9 mouse cellular contexts compared by ENCODE assay signal in genomic region chr4:125124424-125125209, GRCm38 (mm10). TPM values are rescaled to one million over a fixed set of nuclear protein-coding genes. Genes with fewer than 3 reads are reported as not detected.
A peak's percentile ranks its signal among the peaks of the same experiment; 100 is the strongest.
DNase-seq lines count a peak whose midpoint lies in the region; ATAC-seq and TF ChIP-seq lines count a peak whose summit lies in the region.
"Had no signal": no experiment of that assay in that cellular context is flagged by ENCODE, and none has a peak within 500 bp of the region (broad histone marks: within the 10 kb centered on the region; RNA-seq: fewer than 3 reads in every experiment).

No protein-coding gene starts in this region.

- H3K4me2 ChIP-seq in lung, postnatal 0 days (replicated peaks; ENCODE audit: low read depth, low read length), result 0 out of 2 replicates have a peak overlapping the region, but pooled peaks have one; percentile 14

- H3K27me3 ChIP-seq in lung, postnatal 0 days (replicated peaks; ENCODE audit: insufficient read depth, low read length), result no peaks in the 10 kb centered on the region

- DNase-seq in 416B (ENCODE audit: low read depth), result peak; percentile 94
- DNase-seq in ES-CJ7 (ENCODE audit: low read depth, low spot score), result peak; percentile 89
- DNase-seq in lung, postnatal 0 days (ENCODE audit: low spot score), result peak; percentile 15
- peak; percentile 63 for DNase-seq in thymus, postnatal 10 days (ENCODE audit: low spot score in 2 of 2)
- DNase-seq in layer of hippocampus, adult 18-20 months (ENCODE audit: low spot score in 2 of 2), result no peak
- no peak for DNase-seq in layer of hippocampus, adult 11-12 months (ENCODE audit: low spot score)
- DNase-seq in layer of hippocampus, adult 9-10 months (ENCODE audit: low spot score), result no peak

- TF ChIP-seq CTCF in lung, postnatal 0 days (IDR thresholded peaks at IDR 0.05), result no peak

- H3K4me1 ChIP-seq in lung, postnatal 0 days (ENCODE audit: insufficient read depth, low read depth, low read length), result peaks cover 40% of the 10 kb centered on the region

- 43% methylated on average over 6 of the region's 7 CpGs for WGBS in lung, postnatal 0 days

- TF ChIP-seq EP300 in lung, postnatal 0 days (IDR thresholded peaks at IDR 0.05), result no peak

- ATAC-seq in hematopoietic stem cell, adult 5-6 weeks (replicated peaks in 1 of 2; ENCODE audit: insufficient read depth in 1 of 2, low FRiP score in 2 of 2, low TSS enrichment in 1 of 2, low read depth in 1 of 2, poor library complexity in 2 of 2, severe bottlenecking in 2 of 2), result peak; percentile 10 to 17; a peak in 3 of 4 replicates
- ATAC-seq in lung, postnatal 0 days, result no peak

- H3K36me3 ChIP-seq in lung, postnatal 0 days (ENCODE audit: insufficient read depth, low read length), result 0 out of 2 replicates have a peak, but pooled peaks cover 8% of the 10 kb centered on the region

- H3K27ac ChIP-seq in lung, postnatal 0 days (ENCODE audit: low read length), result peak overlapping the region; percentile 54; the same call in 1 of the 2 replicates
- H3K27ac ChIP-seq: embryonic facial prominence, embryonic 13.5 days had no signal

- no peak overlapping the region for H3K4me3 ChIP-seq in lung, postnatal 0 days (ENCODE audit: low read depth, low read length)
- H3K4me3 ChIP-seq: embryonic facial prominence, embryonic 13.5 days had no signal

- no peaks in the 10 kb centered on the region for H3K9me3 ChIP-seq in lung, postnatal 0 days (ENCODE audit: low read length)
- H3K9me3 ChIP-seq: embryonic facial prominence, embryonic 13.5 days had no signal

- H3K9ac ChIP-seq in lung, postnatal 0 days (replicated peaks; ENCODE audit: low read depth), result no peak overlapping the region
- H3K9ac ChIP-seq: embryonic facial prominence, embryonic 13.5 days had no signal

RNA-seq across cellular contexts. Expression of gene Zc3h12a, which starts 3.0 kb away (rescaled TPM):
- 7.0 and 11.4 TPM in 2 replicates for total RNA-seq in hematopoietic stem cell, adult 5-6 weeks (2017)
- polyA plus RNA-seq in lung, postnatal 0 days (2015; fragmentation: Nextera tagmentation; extraction: Ambion mirVana), result 1.6 and 2.3 TPM in 2 replicates
- total RNA-seq in layer of hippocampus, adult 18-20 months (2021), result 1 to 10 TPM in 1 of 2 experiments, under 1 TPM in 1; 0.99 to 1.3 TPM

RNA-seq across cellular contexts. Expression of gene Meaf6, which starts 39.7 kb away (rescaled TPM):
- 44.0 and 68.0 TPM in 2 replicates for total RNA-seq in hematopoietic stem cell, adult 5-6 weeks (2017)
- 29.7 and 32.1 TPM in 2 replicates for polyA plus RNA-seq in lung, postnatal 0 days (2015; fragmentation: Nextera tagmentation; extraction: Ambion mirVana)
- total RNA-seq in layer of hippocampus, adult 18-20 months (2021), result 100 to 1,000 TPM; 113 to 118 TPM

RNA-seq across cellular contexts. Expression of gene Snip1, which starts 58.1 kb away (rescaled TPM):
- total RNA-seq in hematopoietic stem cell, adult 5-6 weeks (2017), result 26.7 and 36.9 TPM in 2 replicates
- 17.4 and 18.0 TPM in 2 replicates for polyA plus RNA-seq in lung, postnatal 0 days (2015; fragmentation: Nextera tagmentation; extraction: Ambion mirVana)
- 10 to 100 TPM; 13.8 to 15.4 TPM for total RNA-seq in layer of hippocampus, adult 18-20 months (2021)

RNA-seq across cellular contexts. Expression of gene Dnali1, which starts 59.1 kb away (rescaled TPM):
- not detected in 2 replicates for total RNA-seq in hematopoietic stem cell, adult 5-6 weeks (2017)
- 6.9 and 10.9 TPM in 2 replicates for polyA plus RNA-seq in lung, postnatal 0 days (2015; fragmentation: Nextera tagmentation; extraction: Ambion mirVana)
- 1 to 10 TPM in 1 of 2 experiments, under 1 TPM in 1; 0.84 to 1.1 TPM for total RNA-seq in layer of hippocampus, adult 18-20 months (2021)
- polyA plus RNA-seq: embryonic facial prominence, embryonic 13.5 days had no signal

Comparison
In these comparisons a context has a peak if more than half of its experiments do, and no peak if none do; other contexts are left out.
1. DNase-seq: peak in 416B (single experiment), ES-CJ7 (single experiment), lung, postnatal 0 days (single experiment) and thymus, postnatal 10 days (2 of 2); none in layer of hippocampus, adult 18-20 months (0 of 2), layer of hippocampus, adult 11-12 months (single experiment) and layer of hippocampus, adult 9-10 months (single experiment).